Mouse (Mus musculus) heart, adult 2 months (tissue): Measurements from ENCODE around the gene Rpa1. TPM values are rescaled to one million over a fixed set of nuclear protein-coding genes. Genes with fewer than 3 reads are reported as not detected.

Source experiments
- DNase-seq, 2 experiments: peaks; one replicate each; pipeline ENCODE4 v3.0.0; 2021
- H3K27ac ChIP-seq: fragments of 200-600 bp; 2 replicates; pipeline ENCODE4 v1.8.1; 2022
- H3K27me3 ChIP-seq: fragments of 200-500 bp; 2 replicates; pipeline ENCODE4 v1.6.1; 2012; ENCODE audit warnings: mild to moderate bottlenecking, low read length, inconsistent platforms, mixed read lengths; ENCODE audit not compliant: control insufficient read depth, insufficient read depth
- H3K36me3 ChIP-seq: fragments of 200-500 bp; 2 replicates; pipeline ENCODE4 v1.6.1; 2012; ENCODE audit warnings: low read length, inconsistent platforms; ENCODE audit not compliant: control insufficient read depth, insufficient read depth
- H3K4me1 ChIP-seq: fragments of 200-500 bp; 2 replicates; pipeline ENCODE4 v1.6.1; 2011; ENCODE audit warnings: low read length; ENCODE audit not compliant: control insufficient read depth, insufficient read depth
- H3K4me3 ChIP-seq: fragments of 200-600 bp; 2 replicates; pipeline ENCODE4 v1.8.1; 2022
- H3K79me2 ChIP-seq: fragments of 200-500 bp; replicated peaks from 2 replicates; pipeline ENCODE4 v1.6.1; 2012; ENCODE audit warnings: mild to moderate bottlenecking, inconsistent platforms, low read length, moderate library complexity, mixed read lengths; ENCODE audit not compliant: control insufficient read depth, insufficient read depth
- H3K9ac ChIP-seq: fragments of 200-500 bp; 2 replicates; pipeline ENCODE4 v1.6.1; 2012; ENCODE audit warnings: low read depth, mild to moderate bottlenecking, control low read depth, inconsistent platforms, low read length, mixed read lengths
- CTCF ChIP-seq: fragments of 200-600 bp; IDR thresholded peaks from 2 replicates; pipeline ENCODE4 v1.8.1; 2022; ENCODE audit warnings: antibody characterized with exemption, mild to moderate bottlenecking, moderate library complexity
- EP300 ChIP-seq: fragments of 200-500 bp; IDR thresholded peaks from 2 replicates; pipeline ENCODE4 v1.6.1; 2011; ENCODE audit warnings: low read depth, low read length, control low read depth; ENCODE audit not compliant: insufficient read depth
- POLR2A ChIP-seq: fragments of 200-500 bp; IDR thresholded peaks from 2 replicates; pipeline ENCODE4 v1.6.1; 2011; ENCODE audit warnings: mild to moderate bottlenecking, low read depth, low read length, control low read depth; ENCODE audit not compliant: insufficient read depth
- WGBS: fragments of 180-500 bp; shearing (Covaris S2); methylation state at CpG from one replicate; pipeline ENCODE4 v1.1.7; 2018; 5-methylcytosine and 5-hydroxymethylcytosine counted together
- intact Hi-C: fragments of 180-260 bp; cut with DNase I; formaldehyde crosslinking; loops from one replicate; pipeline ENCODE4 v1.15.1; 2025
- polyA plus RNA-seq: library from polyadenylated mRNA; depleted of rRNA; stranded (reverse); fragments of >200 nt; gene quantifications from 2 replicates; pipeline ENCODE4 v1.2.3, GENCODE M21; 2012
- total RNA-seq, 2 experiments: library from RNA; stranded (reverse); gene quantifications; 2 replicates each; pipeline ENCODE4 v1.2.3; 2021

Rpa1 gene
- total and polyA plus RNA-seq, 3 experiments: 16.8 to 60.7 (median 54.8) TPM

GRCm38 (mm10) chr11:75282496-75283120 lies 65.5 kb downstream of the Rpa1 start:
- Histone ChIP-seq H3K4me1 (peaks cover 12% of the 10 kb centered on the region), H3K36me3 (no peaks in the 10 kb centered on the region), H3K27me3 (no peaks in the 10 kb centered on the region), H3K79me2 (no peaks in the 10 kb centered on the region), H3K4me3 (peak overlapping the region; percentile 16; the same call in 1 of the 2 replicates), H3K27ac (no peak overlapping the region), H3K9ac (no peak overlapping the region)
- no peak for DNase-seq
- 26% methylated on average over 13 of the region's 13 CpGs for WGBS
- intact Hi-C loops: no loop called here
- TF ChIP-seq POLR2A: no peak

- intact Hi-C loops: no loop called here
- Histone ChIP-seq H3K36me3 (no peaks in the 10 kb centered on the region), H3K27ac (no peak overlapping the region), H3K4me3 (no peak overlapping the region), H3K27me3 (no peaks in the 10 kb centered on the region), H3K9ac (no peak overlapping the region), H3K4me1 (peaks cover 12% of the 10 kb centered on the region), H3K79me2 (no peaks in the 10 kb centered on the region)
- DNase-seq: no peak
- 43% methylated on average over 29 of the region's 29 CpGs for WGBS
- TF ChIP-seq EP300 (no peak), CTCF (no peak), POLR2A (no peak)
Observed at GRCm38 (mm10) chr11:75281380-75282256, 66.5 kb downstream of the Rpa1 start.

- Histone ChIP-seq H3K27me3 (no peaks in the 10 kb centered on the region), H3K79me2 (no peaks in the 10 kb centered on the region), H3K27ac (no peak overlapping the region), H3K4me3 (no peak overlapping the region), H3K9ac (no peak overlapping the region), H3K4me1 (peaks cover 12% of the 10 kb centered on the region), H3K36me3 (no peaks in the 10 kb centered on the region)
- peak in 1 of 2 experiments; percentile 28 for DNase-seq
- TF ChIP-seq CTCF (no peak), EP300 (no peak), POLR2A (no peak)
- WGBS: 46% methylated on average over 5 of the region's 5 CpGs
- intact Hi-C loops: no loop called here
Observed at GRCm38 (mm10) chr11:75280435-75281001, 67.6 kb downstream of the Rpa1 start.

GRCm38 (mm10) chr11:75280066-75280410 lies 68.1 kb downstream of the Rpa1 start:
- Histone ChIP-seq H3K27me3 (no peaks in the 10 kb centered on the region), H3K36me3 (no peaks in the 10 kb centered on the region), H3K4me1 (peaks cover 12% of the 10 kb centered on the region), H3K27ac (peak overlapping the region; percentile 23; the same call in 1 of the 2 replicates), H3K4me3 (no peak overlapping the region), H3K9ac (no peak overlapping the region), H3K79me2 (no peaks in the 10 kb centered on the region)
- intact Hi-C loops: no loop called here
- 42% methylated on average over 5 of the region's 5 CpGs for WGBS
- TF ChIP-seq POLR2A (no peak), EP300 (no peak), CTCF (no peak)
- peak in 1 of 2 experiments; percentile 16 for DNase-seq

- no peak overlapping the region for H3K9ac ChIP-seq
- intact Hi-C loops: no loop called here
- 13% methylated on average over 16 of the region's 16 CpGs for WGBS
Observed at GRCm38 (mm10) chr11:75279342-75280065, 68.6 kb downstream of the Rpa1 start.

More at GRCm38 (mm10) chr11:75279342-75280065, 68.6 kb downstream of the Rpa1 start:
- peaks cover 12% of the 10 kb centered on the region for H3K4me1 ChIP-seq
- H3K79me2 ChIP-seq: no peaks in the 10 kb centered on the region
- peak overlapping the region; percentile 33; the same call in 1 of the 2 replicates for H3K4me3 ChIP-seq
- H3K36me3 ChIP-seq: no peaks in the 10 kb centered on the region
- peak in 1 of 2 experiments; percentile 35 for DNase-seq
- H3K27me3 ChIP-seq: no peaks in the 10 kb centered on the region
- no peak for TF ChIP-seq CTCF
- TF ChIP-seq POLR2A: no peak
- TF ChIP-seq EP300: no peak
- H3K27ac ChIP-seq: peak overlapping the region; percentile 23; the same call in 1 of the 2 replicates
